Mouse (Mus musculus) effector memory CD4-positive, alpha-beta T cell, adult 7 months (primary cell): ENCODE results near the gene Mc1r. TPM values are rescaled to one million over a fixed set of nuclear protein-coding genes. Genes with fewer than 3 reads are reported as not detected.

Experiments used
- polyA plus RNA-seq: library from polyadenylated mRNA; unstranded; fragments of 100-300 nt; shearing (Covaris generic); gene quantifications from one replicate; pipeline ENCODE4 v1.2.1, GENCODE M21; 2017

The Mc1r gene
- 0.50 TPM for polyA plus RNA-seq

GRCm38 (mm10) chr8:123406786-123407185, at the start of gene Mc1r:
TSS of gene Mc1r (plus strand) at chr8:123407107.

DNA sequence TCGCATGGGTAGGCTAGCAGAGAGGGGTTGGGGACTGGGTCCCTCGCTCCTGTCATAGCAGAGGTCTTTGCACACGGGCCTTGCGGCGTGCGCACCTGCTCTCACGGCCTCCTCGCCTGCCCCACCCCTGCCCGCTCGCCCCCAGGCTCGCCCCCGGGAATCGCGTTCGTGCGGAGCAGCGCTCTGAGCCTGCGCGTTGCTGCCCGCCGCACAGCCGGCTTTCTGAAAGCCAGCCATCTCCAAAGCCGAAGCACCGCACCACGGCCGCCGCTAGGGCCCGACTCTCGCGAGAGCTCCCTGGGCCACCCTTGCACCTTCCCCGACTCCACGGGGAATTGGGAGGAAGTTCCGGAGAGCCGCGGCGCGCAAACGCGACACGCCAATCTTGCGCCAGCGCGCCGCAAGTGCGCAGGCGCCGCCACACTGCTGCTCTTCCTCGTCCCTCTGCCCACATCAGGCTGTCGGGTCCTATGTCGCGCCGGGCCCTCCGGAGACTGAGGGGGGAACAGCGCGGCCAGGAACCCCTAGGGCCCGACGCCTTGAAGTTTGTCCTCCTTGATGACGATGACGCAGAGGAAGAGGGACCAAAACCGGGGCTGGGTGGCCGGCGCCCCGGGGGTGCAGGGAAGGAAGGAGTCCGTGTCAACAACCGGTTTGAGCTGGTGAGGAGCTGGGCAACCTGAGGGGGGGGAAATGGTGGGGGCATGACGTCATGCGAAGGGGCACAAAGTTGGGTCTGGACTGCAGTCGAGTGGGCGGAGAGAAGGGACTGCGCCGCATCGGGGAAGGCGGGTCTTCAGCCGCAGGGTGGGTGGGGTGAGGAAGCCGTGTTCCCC, 33.3 kb upstream of the Mc1r start, which contains the start of gene Tcf25:
Gene Tcf25, plus strand, starts transcription at position 351 of the 836 bp plus-strand sequence.

DNA sequence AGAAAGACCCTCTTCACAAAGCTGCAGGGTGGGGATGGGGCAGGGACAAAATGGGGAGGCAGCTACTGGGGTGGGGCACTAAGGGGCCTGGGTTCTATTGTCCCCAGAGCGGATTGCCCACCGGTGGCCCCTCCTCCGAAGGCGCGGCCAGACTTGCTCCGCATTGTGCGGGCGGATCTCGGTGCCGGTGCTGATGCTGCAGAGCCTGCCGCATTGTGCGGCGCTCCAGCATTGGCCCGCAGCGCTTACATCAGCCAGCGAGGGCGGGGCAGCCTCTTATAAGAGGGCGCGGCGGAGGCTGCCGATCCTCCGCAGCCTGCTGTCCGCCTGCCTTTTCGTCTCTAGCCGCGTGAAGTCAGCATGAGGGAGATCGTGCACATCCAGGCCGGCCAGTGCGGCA, 4.3 kb downstream of the Mc1r start, which contains the start of gene Tubb3:
Gene Tubb3, plus strand, starts transcription at position 179 of the 400 bp plus-strand sequence.

DNA sequence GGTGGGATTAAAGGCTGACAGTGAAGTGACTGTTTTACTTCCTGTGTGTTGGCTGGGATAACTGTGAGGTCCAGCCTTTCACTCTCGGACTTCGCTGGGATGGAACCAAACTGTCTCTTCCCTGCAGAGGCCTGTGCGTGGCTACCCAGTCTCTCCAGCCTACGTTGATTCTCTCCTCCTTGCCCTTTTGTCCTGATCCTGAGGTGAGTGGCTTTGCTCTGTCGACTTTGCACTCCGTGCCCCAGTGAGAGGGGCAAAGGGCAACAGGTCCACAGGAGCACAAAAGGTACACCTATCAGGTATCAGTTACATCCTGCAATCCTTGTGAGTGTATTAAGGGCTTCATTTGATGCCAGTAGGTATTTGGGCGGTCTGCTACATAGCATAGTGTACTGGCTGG, 16.5 kb downstream of the Mc1r start, which contains the start of gene Def8:
Gene Def8, plus strand, starts transcription at position 87 of the 400 bp plus-strand sequence.

Other genes starting within 250 kb of the Mc1r start
- 0.33 TPM for gene Sult5a1, start 248.8 kb upstream of the Mc1r start, polyA plus RNA-seq
- gene Dpep1, start 220.9 kb upstream of the Mc1r start, polyA plus RNA-seq = not detected
- gene Chmp1a, start 194.3 kb upstream of the Mc1r start, polyA plus RNA-seq = 162 TPM
- gene Spata33, start 194.3 kb upstream of the Mc1r start, polyA plus RNA-seq = not detected
- 16.1 TPM for gene Cdk10, start 182.3 kb upstream of the Mc1r start, polyA plus RNA-seq
- 7.9 TPM for gene Spata2l, start 170.9 kb upstream of the Mc1r start, polyA plus RNA-seq
- 36.7 TPM for gene Zfp276, start 152.9 kb upstream of the Mc1r start, polyA plus RNA-seq
- 16.2 TPM for gene Vps9d1, start 152.8 kb upstream of the Mc1r start, polyA plus RNA-seq
- gene Fanca, start 88.5 kb upstream of the Mc1r start, polyA plus RNA-seq = 5.4 TPM
- 0.54 TPM for gene Spire2, start 74.4 kb upstream of the Mc1r start, polyA plus RNA-seq
- gene Tcf25, start 33.4 kb upstream of the Mc1r start, polyA plus RNA-seq = 348 TPM
- gene Tubb3, start 4.3 kb downstream of the Mc1r start, polyA plus RNA-seq = not detected
- 8.2 TPM for gene Def8, start 16.4 kb downstream of the Mc1r start, polyA plus RNA-seq
- 72.8 TPM for gene Afg3l1, start 70.8 kb downstream of the Mc1r start, polyA plus RNA-seq
- not detected for gene Dbndd1, start 108.4 kb downstream of the Mc1r start, polyA plus RNA-seq
- 2.3 TPM for gene Gas8, start 111.7 kb downstream of the Mc1r start, polyA plus RNA-seq
- gene Rhou, start 246.8 kb downstream of the Mc1r start, polyA plus RNA-seq = 0.84 TPM